In genomic region chr13:42174827-42175420, GRCm38 (mm10) we compare ENCODE assay signal across 8 mouse cellular contexts.
DNase-seq lines count a peak whose midpoint lies in the region; ATAC-seq and TF ChIP-seq lines count a peak whose summit lies in the region.

No protein-coding gene starts in this region.

- H3K27me3 ChIP-seq in ES-Bruce4 (ENCODE audit: control insufficient read depth, insufficient read depth, low read length, poor library complexity, severe bottlenecking): no peaks in the 10 kb centered on the region
- H3K27me3 ChIP-seq in hindbrain, embryonic 14.5 days (ENCODE audit: control insufficient read depth, insufficient read depth, low read length): no peaks in the 10 kb centered on the region
- no peaks in the 10 kb centered on the region for H3K27me3 ChIP-seq in neural tube, embryonic 13.5 days

- WGBS in bone marrow, adult 2 months: 80% methylated on average over 3 of the region's 3 CpGs
- 34% methylated on average over 3 of the region's 3 CpGs for WGBS in hindbrain, embryonic 14.5 days
- WGBS in neural tube, embryonic 13.5 days: 28% methylated on average over 3 of the region's 3 CpGs

- no peak for TF ChIP-seq POLR2A in ES-Bruce4 (IDR thresholded peaks at IDR 0.05; ENCODE audit: insufficient read depth, low read length)
- TF ChIP-seq POLR2A in bone marrow, adult 2 months (IDR thresholded peaks at IDR 0.05; ENCODE audit: borderline replicate concordance, control insufficient read depth, low read depth, low read length): no peak

- H3K4me2 ChIP-seq in hindbrain, embryonic 14.5 days (replicated peaks): no peak overlapping the region
- no peak overlapping the region for H3K4me2 ChIP-seq in neural tube, embryonic 13.5 days

- H3K9ac ChIP-seq in ES-Bruce4 (ENCODE audit: low read depth, poor library complexity, severe bottlenecking): no peak overlapping the region
- no peak overlapping the region for H3K9ac ChIP-seq in hindbrain, embryonic 14.5 days
- H3K9ac ChIP-seq in neural tube, embryonic 13.5 days: no peak overlapping the region

- H3K27ac ChIP-seq in ES-Bruce4 (ENCODE audit: insufficient read depth, low read length): no peak overlapping the region
- H3K27ac ChIP-seq in bone marrow, adult 2 months (ENCODE audit: control insufficient read depth, insufficient read depth, low read depth, low read length, poor library complexity): no peak overlapping the region
- no peak overlapping the region for H3K27ac ChIP-seq in hindbrain, embryonic 14.5 days
- no peak overlapping the region for H3K27ac ChIP-seq in neural tube, embryonic 13.5 days (replicated peaks)

- H3K36me3 ChIP-seq in ES-Bruce4 (ENCODE audit: control insufficient read depth, insufficient read depth, low read length, poor library complexity, severe bottlenecking): no peaks in the 10 kb centered on the region
- peaks cover 31% of the 10 kb centered on the region for H3K36me3 ChIP-seq in hindbrain, embryonic 14.5 days (replicated peaks; ENCODE audit: control insufficient read depth, insufficient read depth)
- peaks cover 32% of the 10 kb centered on the region for H3K36me3 ChIP-seq in neural tube, embryonic 13.5 days

- no peak; the same call in 1 of the 2 replicates for ATAC-seq in hindbrain, embryonic 14.5 days (ENCODE audit: low FRiP score)
- peak; percentile 63; the same call in 1 of the 2 replicates for ATAC-seq in neural tube, embryonic 13.5 days (ENCODE audit: low read depth)

- H3K4me1 ChIP-seq in ES-Bruce4 (ENCODE audit: control insufficient read depth, insufficient read depth, low read length): no peaks in the 10 kb centered on the region
- H3K4me1 ChIP-seq in bone marrow, adult 2 months (ENCODE audit: control insufficient read depth, insufficient read depth, low read length): no peaks in the 10 kb centered on the region
- peaks cover 7% of the 10 kb centered on the region; the same call in 1 of the 2 replicates for H3K4me1 ChIP-seq in hindbrain, embryonic 14.5 days (replicated peaks; ENCODE audit: control insufficient read depth, insufficient read depth, low read length)
- H3K4me1 ChIP-seq in neural tube, embryonic 13.5 days (replicated peaks): peaks cover 4% of the 10 kb centered on the region; the same call in 1 of the 2 replicates

- peak; percentile 77 for TF ChIP-seq CTCF in ES-Bruce4 (IDR thresholded peaks at IDR 0.05; ENCODE audit: low read depth, low read length)
- TF ChIP-seq CTCF in bone marrow, adult 2 months (IDR thresholded peaks at IDR 0.05; ENCODE audit: control insufficient read depth, insufficient read depth, low read length): peak; percentile 36; the same call in 1 of the 2 replicates

- no peaks in the 10 kb centered on the region for H3K9me3 ChIP-seq in ES-Bruce4 (replicated peaks; ENCODE audit: control insufficient read depth, insufficient read depth, low read length, poor library complexity, severe bottlenecking)
- H3K9me3 ChIP-seq in hindbrain, embryonic 14.5 days (ENCODE audit: control insufficient read depth, low read length): no peaks in the 10 kb centered on the region
- H3K9me3 ChIP-seq in neural tube, embryonic 13.5 days: no peaks in the 10 kb centered on the region

- no peak overlapping the region for H3K4me3 ChIP-seq in ES-Bruce4 (ENCODE audit: low read depth, low read length)
- H3K4me3 ChIP-seq in bone marrow, adult 2 months (replicated peaks; ENCODE audit: control insufficient read depth, low read depth, low read length): no peak overlapping the region
- H3K4me3 ChIP-seq in hindbrain, embryonic 14.5 days (replicated peaks; ENCODE audit: low read length): no peak overlapping the region
- no peak overlapping the region for H3K4me3 ChIP-seq in neural tube, embryonic 13.5 days

- no peak for TF ChIP-seq EP300 in ES-Bruce4 (IDR thresholded peaks at IDR 0.05; ENCODE audit: insufficient read depth, low read depth, low read length)

- peak; percentile 21 for DNase-seq in kidney, adult 18-20 months
- no peak for DNase-seq in kidney, adult 11 months
- DNase-seq in hindbrain, embryonic 14.5 days (ENCODE audit: low spot score): peak; percentile 67
- DNase-seq in thymus, postnatal 10 days (ENCODE audit: low spot score in 2 of 2): no peak
- DNase-seq in spleen, postnatal 4 days (ENCODE audit: low spot score in 2 of 2): no peak

Comparison
In these comparisons a context has a peak if more than half of its experiments do, and no peak if none do; other contexts are left out.
1. DNase-seq: peak in kidney, adult 18-20 months (single experiment) and hindbrain, embryonic 14.5 days (single experiment); none in kidney, adult 11 months (single experiment), thymus, postnatal 10 days (0 of 2) and spleen, postnatal 4 days (0 of 2).